Mouse (Mus musculus): ENCODE results near the gene AF067063.

DNA sequence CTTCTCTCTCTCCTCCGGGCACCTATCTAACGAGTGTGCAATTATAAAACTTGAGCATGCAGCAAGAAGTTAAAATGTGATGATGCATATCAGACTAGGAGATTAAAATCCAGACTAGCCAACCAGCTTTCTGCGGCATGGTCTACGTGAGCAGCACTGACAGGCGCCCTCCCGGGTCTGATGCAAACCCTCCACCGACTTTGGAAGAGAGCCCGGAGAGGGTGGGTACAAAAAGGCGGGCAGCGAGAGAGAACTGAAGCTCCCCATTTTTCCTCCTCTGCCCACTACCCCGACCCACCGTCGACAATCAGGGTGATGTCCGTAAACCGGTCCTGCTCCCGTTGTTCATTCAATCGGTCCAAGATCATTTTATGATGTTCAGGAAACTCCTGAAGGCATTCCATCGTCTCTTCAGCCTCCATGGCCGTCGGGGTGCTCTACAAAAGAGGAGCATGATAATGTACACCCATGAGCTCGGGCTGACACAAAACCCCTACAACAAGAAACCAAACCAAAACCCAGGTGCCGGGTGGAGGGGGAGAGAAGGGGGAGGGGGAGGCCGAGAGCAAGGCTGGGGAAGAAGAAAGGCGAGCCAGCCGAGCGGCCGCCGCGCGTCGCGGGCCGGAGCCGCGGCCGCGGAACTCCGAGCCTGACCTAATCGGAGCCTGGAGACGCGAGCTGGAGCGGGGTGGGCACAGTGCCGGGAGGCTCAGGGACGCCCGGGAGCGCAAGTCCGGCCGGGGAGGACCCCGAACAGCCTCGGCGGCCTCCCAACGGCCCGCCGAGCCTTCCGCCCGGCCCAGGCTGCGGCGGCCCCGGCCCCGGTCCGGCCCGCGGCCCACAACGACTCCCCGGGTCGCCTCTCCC lies 39.9 kb downstream of the AF067063 start:
- no peak for TF ChIP-seq CTCF (IDR thresholded peaks at IDR 0.05; ENCODE audit: low read depth, low read length)
- no peak for TF ChIP-seq POLR2A (IDR thresholded peaks at IDR 0.05; ENCODE audit: borderline replicate concordance, low read depth, low read length)
